Mouse (Mus musculus): ENCODE results near the gene Dct.

DNA sequence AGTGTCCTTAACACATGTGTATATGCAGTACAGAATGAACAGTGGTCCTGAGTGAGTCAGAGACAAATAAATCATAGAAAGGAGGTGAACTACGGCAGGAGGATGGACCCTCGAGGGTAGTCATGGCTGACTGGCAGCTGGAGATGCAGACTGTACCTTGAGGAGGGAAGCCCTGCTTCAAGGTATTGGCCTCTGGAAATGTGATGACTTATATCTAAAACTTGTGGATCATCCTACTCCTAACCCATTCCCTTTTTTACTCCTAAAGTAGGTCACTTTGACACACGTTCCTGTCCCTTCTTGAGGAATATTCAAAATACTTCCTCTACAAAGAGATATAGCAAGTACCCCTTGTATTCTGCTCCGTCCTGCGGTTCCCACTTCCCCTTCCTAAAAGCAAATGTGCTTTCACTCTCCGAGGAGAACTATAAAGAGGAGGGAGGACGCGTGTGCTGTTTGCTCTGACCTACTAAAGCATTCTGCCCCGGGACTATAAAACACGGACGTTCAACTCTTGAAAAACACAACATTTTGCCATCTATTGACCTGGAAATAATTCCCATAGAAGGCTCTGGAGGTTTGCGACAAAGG, 2.3 kb downstream of the Dct start:
- TF ChIP-seq GATA1 (IDR thresholded peaks at IDR 0.05; ENCODE audit: borderline replicate concordance, low read length) (no peak), FLI1 (IDR thresholded peaks at IDR 0.05; ENCODE audit: low read length) (no peak)
